Mouse (Mus musculus): ENCODE measurements at regions not wholly inside any gene's neighbourhood (a gene's known extent, or its start where the extent isn't known, plus 50 kb on each side); places are given as distances from the start of the nearest gene placed in this dataset.
A peak's percentile ranks its signal among the peaks of the same experiment; 100 is the strongest.
"Not testable (repeated sequence)": the region's sequence is repeated elsewhere in the genome, so short reads cannot be mapped to it uniquely, and the experiment has no call there.

DNA sequence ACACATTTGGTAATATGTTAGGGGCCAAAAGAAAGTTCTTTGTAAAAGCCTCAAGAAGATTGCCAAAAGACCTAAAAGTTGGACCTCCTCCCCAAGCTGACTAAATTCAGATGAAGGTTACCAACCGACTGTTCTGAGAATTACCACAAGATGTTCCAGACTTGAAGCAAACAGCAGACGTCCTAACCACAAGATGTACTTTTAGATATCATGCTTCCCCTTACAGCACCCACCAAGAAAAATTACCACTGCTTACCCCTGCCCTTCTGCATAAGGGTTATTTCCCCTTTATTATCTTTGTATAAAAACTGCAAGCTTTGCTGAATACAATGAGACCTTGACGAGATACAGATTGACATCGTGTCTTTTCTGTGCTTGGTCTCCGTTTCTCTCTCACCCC, 121.6 kb upstream of the Cst10 start:
- no peak for DNase-seq

DNA sequence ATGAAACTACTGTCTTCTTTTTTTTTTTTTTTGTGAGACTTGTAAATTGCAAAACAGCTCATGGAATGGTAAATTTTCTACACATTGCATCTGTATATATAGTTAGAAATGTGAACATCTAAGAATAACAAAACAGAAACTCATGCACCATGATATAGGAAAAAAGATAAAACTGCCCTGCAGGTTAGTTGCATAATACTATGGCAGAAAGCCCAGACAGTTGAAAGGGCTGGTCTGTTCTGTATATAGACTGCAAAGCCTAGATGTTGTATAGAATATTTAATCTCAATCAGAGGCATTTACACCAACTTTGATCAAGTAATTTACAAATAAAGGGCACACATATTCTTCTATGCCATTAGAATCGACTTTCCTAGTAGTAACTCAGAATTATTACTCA, 120.7 kb upstream of the Cst10 start:
- DNase-seq, result no peak

DNA sequence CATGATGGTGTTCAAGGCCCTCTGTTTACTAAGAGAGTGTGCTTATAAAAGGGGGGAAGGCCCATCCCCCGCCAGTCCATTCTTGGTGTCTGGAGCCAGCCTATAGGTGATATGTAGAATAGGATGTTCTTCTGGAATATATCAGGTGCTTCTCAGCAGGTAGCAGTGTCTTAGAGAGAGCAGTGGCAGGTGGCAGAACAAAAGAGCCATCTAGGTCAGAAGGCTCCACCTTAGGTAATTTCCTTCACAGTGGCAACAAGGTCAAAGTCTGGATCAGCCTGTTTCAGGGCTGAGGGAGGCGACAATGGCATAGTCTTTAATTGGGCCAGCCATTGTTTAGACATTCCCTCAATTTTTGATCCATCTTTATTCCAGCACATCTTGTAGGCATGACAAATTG, 107.9 kb upstream of the Cst10 start:
- DNase-seq, result not testable (repeated sequence)

DNA sequence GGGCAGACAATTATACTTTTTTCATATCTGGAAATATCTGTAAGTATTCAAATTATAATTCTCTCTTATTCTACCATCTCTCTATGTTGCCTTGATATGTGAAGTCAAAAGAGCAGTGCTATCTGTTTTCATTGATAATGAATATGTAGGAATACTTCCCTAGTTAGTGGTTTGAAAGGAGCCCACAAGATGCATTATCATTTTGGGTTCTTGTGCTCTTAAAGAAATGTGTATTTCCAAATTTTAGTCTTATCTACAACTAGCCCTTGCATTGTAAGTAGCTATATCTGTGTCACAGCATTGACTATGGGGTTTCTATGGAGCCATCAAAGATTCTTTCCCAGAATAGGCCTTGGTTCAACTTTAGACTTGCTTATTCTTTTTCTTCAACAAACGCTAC, 99.3 kb upstream of the Cst10 start:
- DNase-seq, result no peak

DNA sequence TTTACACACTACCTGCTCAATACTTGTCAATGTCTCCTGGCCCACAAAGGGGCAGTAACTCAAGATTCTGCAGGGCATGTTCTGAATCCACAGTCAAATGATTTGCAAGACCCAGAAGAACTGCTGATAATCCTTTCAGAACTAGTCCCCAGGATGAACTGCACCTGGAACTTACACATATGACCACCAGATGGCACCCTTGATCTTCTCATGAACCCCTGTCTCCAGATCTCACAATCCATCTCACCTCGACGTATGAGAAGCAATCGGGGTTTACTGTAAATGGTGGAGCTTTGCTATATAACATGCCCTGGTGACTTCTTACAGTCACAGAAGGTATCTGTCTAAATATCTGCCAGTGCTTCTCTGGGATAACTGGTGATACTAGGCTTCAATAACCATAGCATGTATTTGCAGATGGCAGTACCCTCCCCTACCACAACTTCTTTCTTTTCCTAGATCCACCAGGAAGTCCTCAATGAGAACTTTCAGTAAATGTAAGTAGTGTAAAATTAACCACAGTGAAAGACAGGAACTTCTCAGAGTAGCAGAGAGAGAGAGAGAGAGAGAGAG, 54.5 kb upstream of the Cst10 start:
- DNase-seq, result peak in 1 of 2 experiments; percentile 8
